Mouse (Mus musculus) heart, adult 8-10 months (tissue): ENCODE measurements around the gene Hpn. TPM values are rescaled to one million over a fixed set of nuclear protein-coding genes. Genes with fewer than 3 reads are reported as not detected.
A peak's percentile ranks its signal among the peaks of the same experiment; 100 is the strongest.

Experiments used
- DNase-seq: peaks from one replicate; pipeline ENCODE4 v3.0.0; 2022; ENCODE audit warnings: low spot score
- total RNA-seq, 4 experiments: library from RNA; stranded (reverse); gene quantifications; 2 replicates each; pipeline ENCODE4 v1.2.4; 2022

Hpn gene
- total RNA-seq, 4 experiments from 2014 or later: 2.2 to 3.7 (median 2.6) TPM

- peak; percentile 86 for DNase-seq
Measured at GRCm38 (mm10) chr7:31055354-31055824, 59.7 kb downstream of the Hpn start.

GRCm38 (mm10) chr7:31054661-31055320 lies 60.3 kb downstream of the Hpn start:
- peak; percentile 62 for DNase-seq

GRCm38 (mm10) chr7:31053882-31054447 lies 61.1 kb downstream of the Hpn start:
- no peak for DNase-seq

- no peak for DNase-seq
Measured at GRCm38 (mm10) chr7:31052636-31053434, 62.3 kb downstream of the Hpn start.

GRCm38 (mm10) chr7:31052251-31052635 lies 62.8 kb downstream of the Hpn start:
- DNase-seq: no peak

GRCm38 (mm10) chr7:31051321-31052021 lies 63.6 kb downstream of the Hpn start, which contains the start of gene Fxyd7:
Gene Fxyd7, minus strand, starts transcription at chr7:31051467.
- DNase-seq: no peak

- no peak for DNase-seq
Measured at GRCm38 (mm10) chr7:31050921-31051320, 64.2 kb downstream of the Hpn start.

- DNase-seq: no peak
Measured at GRCm38 (mm10) chr7:31050487-31050886, 64.6 kb downstream of the Hpn start.

GRCm38 (mm10) chr7:31049846-31050281 lies 65.2 kb downstream of the Hpn start:
- no peak for DNase-seq

GRCm38 (mm10) chr7:31049135-31049845 lies 65.8 kb downstream of the Hpn start:
- no peak for DNase-seq

Other genes starting within 250 kb of the Hpn start
- 1 to 10 TPM in 1 of 4 experiments, under 1 TPM in 3; 0.52 to 1.0 (median 0.71) TPM for gene Cd22, start 234.9 kb downstream of the Hpn start, total RNA-seq
- gene Mag, start 200.4 kb downstream of the Hpn start, total RNA-seq: not detected
- 1 to 10 TPM; 3.6 to 9.2 (median 5.7) TPM for gene Hamp2, start 190.6 kb downstream of the Hpn start, total RNA-seq
- gene Hamp, start 171.3 kb downstream of the Hpn start, total RNA-seq: 10 to 100 TPM in 3 of 4 experiments, 1 to 10 TPM in 1; 9.3 to 31.5 (median 13.6) TPM
- gene Usf2, start 158.5 kb downstream of the Hpn start, total RNA-seq: 100 to 1,000 TPM; 102 to 121 (median 107) TPM
- gene Lsr, start 141.8 kb downstream of the Hpn start, total RNA-seq: 1 to 10 TPM; 2.6 to 3.8 (median 3.1) TPM
- gene Fam187b, start 141.5 kb downstream of the Hpn start, total RNA-seq: under 1 TPM in 2 of 4 experiments, not detected in 2; 0.25 TPM
- gene Fxyd5, start 72.8 kb downstream of the Hpn start, total RNA-seq: 10 to 100 TPM; 22.7 to 35.0 (median 28.4) TPM
- gene Fxyd7, start 63.8 kb downstream of the Hpn start, total RNA-seq: 1 to 10 TPM in 2 of 4 experiments, under 1 TPM in 2; 0.49 to 1.5 (median 1.1) TPM
- gene Fxyd1, start 58.1 kb downstream of the Hpn start, total RNA-seq: 1,000 to 10,000 TPM in 2 of 4 experiments, 100 to 1,000 TPM in 2; 843 to 1,156 (median 1,037) TPM
- gene Lgi4, start 55.9 kb downstream of the Hpn start, total RNA-seq: 1 to 10 TPM; 2.6 to 3.8 (median 3.4) TPM
- 1 to 10 TPM in 2 of 4 experiments, under 1 TPM in 2; 0.71 to 4.8 (median 1.6) TPM for gene Fxyd3, start 38.6 kb downstream of the Hpn start, total RNA-seq
- 10 to 100 TPM; 36.1 to 54.8 (median 38.3) TPM for gene Scn1b, start 11.7 kb upstream of the Hpn start, total RNA-seq
- 10 to 100 TPM; 26.6 to 42.2 (median 33.0) TPM for gene Gramd1a, start 40.6 kb upstream of the Hpn start, total RNA-seq
- gene Scgb2b2, start 175.2 kb upstream of the Hpn start, total RNA-seq: not detected
- gene Scgb1b2, start 176.5 kb upstream of the Hpn start, total RNA-seq: not detected
- not detected for gene Scgb2b3, start 246.8 kb upstream of the Hpn start, total RNA-seq